Mouse (Mus musculus) erythroblast, embryonic 14.5 days (primary cell): ENCODE measurements around the gene Thada. TPM values are rescaled to one million over a fixed set of nuclear protein-coding genes. Genes with fewer than 3 reads are reported as not detected.
A peak's percentile ranks its signal among the peaks of the same experiment; 100 is the strongest.
"Not testable (repeated sequence)": the region's sequence is repeated elsewhere in the genome, so short reads cannot be mapped to it uniquely, and the experiment has no call there.

ENCODE experiments used
- H3K27me3 ChIP-seq: 2 replicates; pipeline ENCODE4 v1.6.1; 2012; ENCODE audit warnings: inconsistent platforms; ENCODE audit not compliant: control insufficient read depth
- H3K36me3 ChIP-seq: 2 replicates; pipeline ENCODE4 v1.6.1; 2012; ENCODE audit warnings: mild to moderate bottlenecking, inconsistent platforms; ENCODE audit not compliant: control insufficient read depth
- H3K4me1 ChIP-seq: 2 replicates; pipeline ENCODE4 v1.6.1; 2012; ENCODE audit warnings: inconsistent platforms; ENCODE audit not compliant: control insufficient read depth
- H3K4me3 ChIP-seq: replicated peaks from 2 replicates; pipeline ENCODE3; 2012; ENCODE audit warnings: moderate library complexity, mild to moderate bottlenecking, inconsistent platforms
- H3K9me3 ChIP-seq: 2 replicates; pipeline ENCODE4 v1.6.1; 2012; ENCODE audit warnings: low read length, inconsistent platforms, mixed read lengths; ENCODE audit not compliant: control insufficient read depth
- GATA1 ChIP-seq: IDR thresholded peaks from 2 replicates; pipeline ENCODE4 v1.6.1; 2012; ENCODE audit warnings: low read length, inconsistent platforms, mixed read lengths
- TAL1 ChIP-seq: IDR thresholded peaks from 3 replicates; pipeline ENCODE4 v1.6.1; 2012; ENCODE audit warnings: low read length, inconsistent platforms, mixed read lengths
- polyA plus RNA-seq: library from polyadenylated mRNA; stranded (reverse); fragments of >175 nt; gene quantifications from 2 replicates; pipeline ENCODE4 v1.2.3, GENCODE M21; 2012

The Thada gene
- polyA plus RNA-seq, 1 experiment, result 0.08 TPM

DNA sequence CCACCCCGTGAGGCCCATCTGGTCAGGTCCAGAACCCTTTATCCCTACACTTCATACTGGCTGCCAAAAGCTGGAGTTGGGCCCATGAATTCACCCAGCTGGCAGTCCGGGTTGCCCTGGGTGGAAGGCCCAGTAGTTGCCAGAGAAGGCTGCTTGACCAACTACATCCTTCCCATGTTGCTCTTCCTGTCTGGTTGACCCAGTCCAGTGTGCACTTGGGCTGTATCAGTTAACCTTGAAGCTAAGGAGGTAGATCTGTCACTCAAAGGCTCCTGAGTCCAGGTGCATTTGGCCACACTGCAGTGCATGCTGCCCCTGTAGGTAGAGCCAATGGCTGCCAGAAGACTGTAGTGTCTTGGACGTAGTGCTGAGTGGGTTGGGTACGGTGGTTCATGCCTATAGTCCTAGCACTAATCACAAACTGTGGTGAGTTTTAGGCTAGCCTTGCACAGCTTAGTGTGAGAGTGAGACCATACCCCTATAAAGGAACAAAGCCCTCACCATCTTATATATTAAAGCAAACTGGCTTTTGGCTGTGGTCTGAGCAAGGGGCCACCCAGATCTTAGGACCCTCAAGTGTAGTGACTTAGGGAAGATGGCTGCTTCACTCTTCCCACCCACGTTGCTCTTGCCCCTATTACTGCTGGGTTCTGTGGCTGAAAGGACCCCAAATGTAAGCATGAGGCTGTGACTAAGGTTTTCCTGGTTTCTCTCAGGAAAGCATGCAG is 276.7 kb downstream of the Thada start:
- no peaks in the 10 kb centered on the region for H3K27me3 ChIP-seq
- peaks cover 65% of the 10 kb centered on the region for H3K36me3 ChIP-seq
- no peaks in the 10 kb centered on the region for H3K9me3 ChIP-seq
- H3K4me1 ChIP-seq, result peaks cover 50% of the 10 kb centered on the region
- TF ChIP-seq GATA1 (no peak), TAL1 (no peak)
- peak overlapping the region; percentile 95 for H3K4me3 ChIP-seq

DNA sequence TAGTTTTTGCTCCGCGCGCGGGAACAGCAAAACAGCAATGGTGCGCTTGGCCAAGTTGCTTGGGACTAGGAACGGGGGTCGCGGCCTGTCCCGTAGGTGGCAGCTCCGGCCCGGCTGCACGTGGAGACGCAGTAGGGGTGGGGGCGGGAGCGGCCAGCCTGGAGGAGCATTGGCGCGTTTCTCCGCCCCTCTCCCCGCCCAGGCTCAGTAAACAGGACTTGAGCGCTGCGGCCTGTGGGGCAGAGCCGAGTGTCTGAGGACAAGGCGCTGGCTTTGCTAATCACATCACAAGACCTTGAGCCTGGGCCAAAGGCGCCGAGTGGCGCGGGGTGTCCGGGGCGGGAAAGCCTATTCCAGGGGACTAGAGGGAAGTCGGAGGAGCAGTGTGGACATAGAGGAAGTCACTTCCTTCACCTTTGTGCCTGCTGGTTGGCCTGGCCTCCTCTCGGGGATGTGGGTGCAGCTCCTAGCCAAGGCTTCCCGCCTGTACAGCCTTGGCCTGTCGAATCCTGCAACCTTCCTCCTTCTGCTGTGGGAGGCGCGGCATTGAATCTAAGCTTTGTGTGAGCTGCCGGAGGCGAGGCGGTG is 277.5 kb downstream of the Thada start:
- peaks cover 53% of the 10 kb centered on the region for H3K4me1 ChIP-seq
- peaks cover 64% of the 10 kb centered on the region for H3K36me3 ChIP-seq
- H3K27me3 ChIP-seq, result no peaks in the 10 kb centered on the region
- H3K9me3 ChIP-seq, result no peaks in the 10 kb centered on the region
- TF ChIP-seq TAL1, result no peak
- TF ChIP-seq GATA1, result no peak
- peak overlapping the region; percentile 95 for H3K4me3 ChIP-seq

DNA sequence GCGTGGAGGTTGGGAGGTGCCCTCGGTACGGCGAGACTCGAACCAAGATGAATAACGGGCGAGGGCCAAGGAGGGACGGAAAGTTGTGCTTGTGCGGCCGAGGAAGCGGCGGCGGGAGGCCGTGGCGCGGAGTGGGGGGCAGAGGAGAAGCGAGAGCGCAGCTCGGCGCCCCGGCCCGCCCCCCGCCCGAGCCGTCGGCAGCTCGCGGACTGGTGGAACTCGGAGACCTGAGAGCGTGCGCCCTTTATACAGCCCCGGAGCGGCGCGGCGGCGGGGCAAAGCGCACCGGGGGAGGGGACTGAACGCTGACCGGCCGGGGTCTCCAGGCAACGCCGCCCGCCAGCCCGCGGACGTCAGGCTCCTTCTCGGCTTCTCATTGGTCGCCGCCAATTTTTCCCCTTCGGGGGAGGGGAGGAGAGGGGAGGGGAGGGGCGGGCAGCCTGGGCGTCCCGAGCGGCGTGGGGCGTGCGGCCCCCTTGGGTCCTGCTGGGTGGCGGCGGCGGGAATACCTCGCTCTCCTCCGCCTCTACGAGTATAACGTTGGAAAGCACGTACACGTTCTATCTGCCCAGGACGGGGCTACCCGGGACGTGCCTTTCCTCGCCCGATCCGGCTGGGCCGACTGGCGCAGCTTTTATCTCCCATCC is 278.2 kb downstream of the Thada start, which contains the start of gene Zfp36l2:
Zfp36l2 (minus strand) TSS at position 221 of the 647 bp plus-strand sequence.
- Histone ChIP-seq H3K4me3 (peak within 1 kb of the TSS; percentile 95), H3K9me3 (no peaks in the 10 kb centered on the region), H3K27me3 (no peaks in the 10 kb centered on the region), H3K4me1 (peaks cover 59% of the 10 kb centered on the region), H3K36me3 (peaks cover 64% of the 10 kb centered on the region)
- TF ChIP-seq GATA1, result no peak
- no peak for TF ChIP-seq TAL1

DNA sequence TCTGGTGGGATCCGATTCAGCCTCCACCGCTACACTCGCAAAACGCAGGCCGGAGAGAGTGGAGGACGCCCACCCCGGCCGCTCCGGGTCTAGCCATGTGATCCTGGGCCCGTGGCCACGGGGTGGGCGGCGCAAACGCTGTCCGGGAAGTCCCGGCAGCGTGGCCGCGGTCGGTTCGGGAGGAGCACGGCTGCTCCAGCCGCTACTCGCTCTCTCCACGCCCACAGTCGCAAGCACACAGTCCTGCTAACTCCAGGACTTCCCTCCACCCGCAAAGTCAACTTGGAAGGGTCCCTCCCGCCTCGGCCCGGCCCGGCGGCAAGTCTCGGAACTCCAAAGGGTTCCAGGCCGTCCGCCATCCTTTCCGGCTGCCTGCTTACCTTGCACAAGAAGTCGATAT is 278.7 kb downstream of the Thada start:
- H3K4me3 ChIP-seq, result peak overlapping the region; percentile 95
- peaks cover 58% of the 10 kb centered on the region for H3K36me3 ChIP-seq
- H3K9me3 ChIP-seq, H3K27me3 ChIP-seq: not testable (repeated sequence)
- H3K4me1 ChIP-seq, result peaks cover 65% of the 10 kb centered on the region

DNA sequence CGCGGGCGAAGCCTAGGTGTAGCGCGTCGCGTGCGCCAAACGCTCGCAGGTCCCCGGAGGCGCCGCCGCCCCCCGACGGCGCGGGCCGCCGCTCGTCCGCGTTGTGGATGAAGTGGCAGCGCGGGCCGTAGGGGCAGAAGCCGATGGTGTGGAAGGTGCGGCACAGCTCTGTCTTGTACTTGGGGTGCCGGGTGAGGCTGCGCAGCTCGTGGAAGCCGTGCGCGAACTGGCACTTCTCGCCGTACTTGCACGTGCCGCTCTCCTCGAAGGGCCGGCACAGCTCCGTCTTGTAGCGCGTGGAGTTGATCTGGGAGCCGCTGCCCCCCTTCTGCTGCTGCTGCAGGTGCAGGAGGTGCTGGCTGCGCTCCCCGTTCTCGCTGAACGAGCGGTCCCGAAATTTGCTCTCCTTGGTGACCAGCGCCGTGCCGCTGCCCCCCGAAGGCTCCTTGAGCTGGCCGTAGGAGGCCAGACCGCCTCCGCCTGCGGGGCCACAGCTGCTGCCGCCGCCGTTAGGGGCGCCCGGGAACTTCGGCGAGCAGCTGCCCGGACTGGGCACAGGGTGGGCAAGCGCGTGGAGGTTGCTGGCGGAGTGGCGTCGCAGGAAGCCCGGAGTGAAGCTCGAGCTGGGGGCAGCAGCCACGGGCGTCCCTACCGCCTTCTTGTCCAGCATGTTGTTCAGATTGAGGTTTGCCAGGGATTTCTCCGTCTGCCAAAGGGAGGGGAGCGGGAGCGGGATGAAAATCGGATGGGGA is 279.4 kb downstream of the Thada start:
- H3K36me3 ChIP-seq, result peaks cover 52% of the 10 kb centered on the region
- TF ChIP-seq TAL1 (no peak), GATA1 (no peak)
- peak overlapping the region; percentile 95 for H3K4me3 ChIP-seq
- no peaks in the 10 kb centered on the region for H3K27me3 ChIP-seq
- peaks cover 71% of the 10 kb centered on the region for H3K4me1 ChIP-seq
- no peaks in the 10 kb centered on the region for H3K9me3 ChIP-seq

DNA sequence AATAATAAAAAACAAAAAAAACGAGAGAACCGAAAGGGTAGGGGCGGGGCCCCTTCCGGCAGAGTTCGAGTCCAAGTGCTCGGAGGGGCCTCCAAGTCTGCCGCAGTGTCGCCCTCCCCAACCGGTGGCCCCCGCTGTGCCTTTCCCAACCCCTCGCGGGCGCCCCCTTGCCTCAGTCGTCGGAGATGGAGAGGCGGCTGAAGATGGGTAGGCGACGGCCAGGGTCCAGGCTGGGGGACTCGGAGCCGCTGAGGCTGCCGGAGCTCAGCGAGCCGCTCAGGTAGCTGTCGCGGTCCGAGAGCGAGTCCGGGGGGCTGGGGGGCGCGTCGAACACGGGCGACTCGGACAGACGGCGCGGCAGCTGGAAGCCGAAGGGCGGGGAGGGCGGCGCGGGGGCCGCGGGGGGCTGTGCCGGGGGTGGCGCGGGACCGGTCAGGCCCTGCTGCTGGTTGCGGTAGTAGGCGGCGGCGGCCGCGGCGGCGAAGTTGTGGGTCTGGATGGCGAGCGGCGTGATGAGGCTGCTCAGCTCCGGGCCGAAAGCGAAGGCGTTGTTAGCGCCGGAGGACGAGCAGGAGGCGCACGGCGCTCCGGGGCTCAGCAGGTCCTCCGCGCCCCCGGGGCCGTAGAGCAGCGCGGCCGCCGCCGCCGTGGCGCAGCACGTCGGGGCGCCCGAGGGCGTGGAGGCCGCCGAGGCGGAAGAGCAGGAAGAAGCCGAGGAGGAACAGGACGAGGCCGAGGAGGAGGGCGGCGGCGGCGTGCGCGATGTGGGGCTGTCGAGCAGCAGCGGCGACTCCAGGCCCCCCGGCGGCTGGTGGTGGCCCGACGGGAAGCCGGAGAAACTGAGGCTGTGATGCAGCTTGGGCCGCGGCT is 280.2 kb downstream of the Thada start:
- TF ChIP-seq GATA1, result no peak
- no peak for TF ChIP-seq TAL1
- H3K4me3 ChIP-seq, result peak overlapping the region; percentile 95
- peaks cover 49% of the 10 kb centered on the region for H3K36me3 ChIP-seq
- peaks cover 76% of the 10 kb centered on the region for H3K4me1 ChIP-seq
- no peaks in the 10 kb centered on the region for H3K27me3 ChIP-seq
- H3K9me3 ChIP-seq, result no peaks in the 10 kb centered on the region

DNA sequence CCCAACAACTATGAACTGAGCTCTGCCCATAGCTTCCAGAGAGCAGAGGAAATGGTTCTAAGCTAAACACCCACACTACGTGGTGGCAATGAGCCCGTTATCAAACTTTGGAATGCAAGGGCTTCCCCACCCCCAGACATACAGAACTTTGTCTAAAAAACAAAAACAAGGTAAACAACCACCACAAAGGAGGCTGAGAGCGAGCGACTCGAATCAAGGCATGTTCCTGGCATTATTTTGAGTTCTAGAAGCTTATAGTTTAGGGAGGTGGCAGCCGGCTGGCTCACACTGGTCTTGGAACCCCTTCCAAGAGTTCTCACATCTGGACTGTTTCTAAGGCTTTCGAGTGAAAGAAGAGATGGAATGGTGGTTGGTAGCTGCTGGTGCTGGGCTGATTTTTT is 281.0 kb downstream of the Thada start:
- H3K4me1 ChIP-seq, result peaks cover 74% of the 10 kb centered on the region

DNA sequence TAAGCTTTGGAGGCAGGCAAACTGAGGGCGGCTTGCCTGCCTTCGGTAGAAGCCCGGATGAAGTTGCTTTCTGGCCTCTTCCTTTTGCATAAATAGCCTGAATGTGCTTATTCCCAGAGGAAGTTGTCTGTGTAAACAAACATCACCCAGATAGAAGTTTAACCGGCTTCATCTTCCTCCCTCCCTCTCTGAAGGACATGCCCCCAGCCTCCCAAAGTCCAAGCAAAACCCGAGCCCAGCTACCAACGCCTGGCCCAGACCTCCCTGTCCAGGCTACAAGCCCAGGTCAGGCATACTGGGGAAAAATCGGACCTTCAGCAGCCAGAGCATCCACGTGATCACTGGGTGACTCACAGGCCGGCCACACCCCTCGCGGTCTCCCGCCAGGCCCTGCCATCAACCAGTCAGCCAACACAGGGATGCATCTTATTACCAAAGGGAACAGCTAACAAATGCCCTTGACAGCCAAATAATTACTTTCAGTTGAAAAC is 282.7 kb downstream of the Thada start:
- TF ChIP-seq TAL1 (no peak), GATA1 (no peak)
- Histone ChIP-seq H3K4me3 (peak overlapping the region; percentile 58), H3K4me1 (peaks cover 74% of the 10 kb centered on the region), H3K9me3 (no peaks in the 10 kb centered on the region), H3K27me3 (no peaks in the 10 kb centered on the region), H3K36me3 (peaks cover 32% of the 10 kb centered on the region)

More for the DNA sequence above, 281.0 kb downstream of the Thada start:
- Histone ChIP-seq H3K36me3 (peaks cover 42% of the 10 kb centered on the region), H3K4me3 (peak overlapping the region; percentile 95), H3K27me3 (no peaks in the 10 kb centered on the region), H3K9me3 (no peaks in the 10 kb centered on the region)
- no peak for TF ChIP-seq GATA1
- no peak for TF ChIP-seq TAL1
